Mouse (Mus musculus) megakaryocyte, embryonic 14.5 days (primary cell): ENCODE measurements around the gene Synrg.

Experiments used
- FLI1 ChIP-seq: IDR thresholded peaks from 2 replicates; pipeline ENCODE4 v1.6.1; 2012; ENCODE audit warnings: low read length, inconsistent platforms, mixed read lengths
- GATA1 ChIP-seq: IDR thresholded peaks from 3 replicates; pipeline ENCODE4 v1.6.1; 2012; ENCODE audit warnings: mixed read lengths, low read length, inconsistent platforms, borderline replicate concordance

- TF ChIP-seq GATA1 (no peak), FLI1 (no peak)
Observed at GRCm38 (mm10) chr11:84001257-84001656, 37.0 kb downstream of the Synrg start.
